Mouse (Mus musculus) megakaryocyte, embryonic 14.5 days (primary cell): ENCODE measurements at regions not wholly inside any gene's neighbourhood (a gene's known extent, or its start where the extent isn't known, plus 50 kb on each side); places are given as distances from the start of the nearest gene placed in this dataset.

Experiments used
- H3K27me3 ChIP-seq: replicated peaks from 2 replicates; pipeline ENCODE3; 2012; ENCODE audit warnings: inconsistent platforms
- H3K36me3 ChIP-seq: replicated peaks from 2 replicates; pipeline ENCODE3; 2012; ENCODE audit warnings: low read length, inconsistent platforms, mixed read lengths
- H3K4me1 ChIP-seq: 2 replicates; pipeline ENCODE4 v1.6.1; 2012; ENCODE audit warnings: inconsistent platforms
- H3K4me3 ChIP-seq: replicated peaks from 2 replicates; pipeline ENCODE3; 2012; ENCODE audit warnings: moderate library complexity, mild to moderate bottlenecking, inconsistent platforms
- H3K9me3 ChIP-seq: 2 replicates; pipeline ENCODE4 v1.6.1; 2012; ENCODE audit warnings: inconsistent platforms
- FLI1 ChIP-seq: IDR thresholded peaks from 2 replicates; pipeline ENCODE4 v1.6.1; 2012; ENCODE audit warnings: low read length, inconsistent platforms, mixed read lengths
- GATA1 ChIP-seq: IDR thresholded peaks from 3 replicates; pipeline ENCODE4 v1.6.1; 2012; ENCODE audit warnings: mixed read lengths, low read length, inconsistent platforms, borderline replicate concordance

- H3K4me1 ChIP-seq: no peaks in the 10 kb centered on the region
- TF ChIP-seq GATA1 (no peak), FLI1 (no peak)
- no peak overlapping the region for H3K4me3 ChIP-seq
- H3K27me3 ChIP-seq: no peaks in the 10 kb centered on the region
- H3K9me3 ChIP-seq: no peaks in the 10 kb centered on the region
- no peaks in the 10 kb centered on the region for H3K36me3 ChIP-seq
Observed at GRCm38 (mm10) chr9:78903211-78903610, 287.9 kb downstream of the Cd109 start.

GRCm38 (mm10) chr9:78917336-78917735 is 302.0 kb downstream of the Cd109 start:
- Histone ChIP-seq H3K36me3 (no peaks in the 10 kb centered on the region), H3K9me3 (0 out of 2 replicates have a peak, but pooled peaks cover 3% of the 10 kb centered on the region), H3K27me3 (no peaks in the 10 kb centered on the region), H3K4me3 (no peak overlapping the region), H3K4me1 (no peaks in the 10 kb centered on the region)
- TF ChIP-seq FLI1: no peak
- TF ChIP-seq GATA1: no peak

- no peak for TF ChIP-seq FLI1
- no peak for TF ChIP-seq GATA1
Observed at GRCm38 (mm10) chr9:78925977-78926593, 310.7 kb downstream of the Cd109 start.

GRCm38 (mm10) chr9:78941648-78942047 is 326.3 kb downstream of the Cd109 start:
- H3K4me1 ChIP-seq: no peaks in the 10 kb centered on the region
- H3K36me3 ChIP-seq: no peaks in the 10 kb centered on the region
- no peak overlapping the region for H3K4me3 ChIP-seq
- no peak for TF ChIP-seq GATA1
- TF ChIP-seq FLI1: no peak
- peaks cover 3% of the 10 kb centered on the region; the same call in 1 of the 2 replicates for H3K9me3 ChIP-seq
- no peaks in the 10 kb centered on the region for H3K27me3 ChIP-seq

More at GRCm38 (mm10) chr9:78925977-78926593, 310.7 kb downstream of the Cd109 start:
- Histone ChIP-seq H3K4me3 (no peak overlapping the region), H3K36me3 (no peaks in the 10 kb centered on the region), H3K4me1 (no peaks in the 10 kb centered on the region), H3K27me3 (no peaks in the 10 kb centered on the region), H3K9me3 (no peaks in the 10 kb centered on the region)

GRCm38 (mm10) chr9:78964813-78965212 is 349.5 kb downstream of the Cd109 start:
- no peak overlapping the region for H3K4me3 ChIP-seq
- no peaks in the 10 kb centered on the region for H3K27me3 ChIP-seq
- no peaks in the 10 kb centered on the region for H3K9me3 ChIP-seq
- TF ChIP-seq GATA1 (no peak), FLI1 (no peak)
- no peaks in the 10 kb centered on the region for H3K36me3 ChIP-seq
- no peaks in the 10 kb centered on the region for H3K4me1 ChIP-seq

- H3K9me3 ChIP-seq: no peaks in the 10 kb centered on the region
- H3K4me1 ChIP-seq: no peaks in the 10 kb centered on the region
- H3K27me3 ChIP-seq: no peaks in the 10 kb centered on the region
- no peak for TF ChIP-seq FLI1
- no peak for TF ChIP-seq GATA1
- H3K36me3 ChIP-seq: no peaks in the 10 kb centered on the region
- no peak overlapping the region for H3K4me3 ChIP-seq
Observed at GRCm38 (mm10) chr9:78965226-78965950, 350.0 kb downstream of the Cd109 start.

- Histone ChIP-seq H3K27me3 (no peaks in the 10 kb centered on the region), H3K9me3 (no peaks in the 10 kb centered on the region), H3K4me3 (no peak overlapping the region), H3K36me3 (no peaks in the 10 kb centered on the region), H3K4me1 (no peaks in the 10 kb centered on the region)
- TF ChIP-seq GATA1: no peak
- TF ChIP-seq FLI1: no peak
Observed at GRCm38 (mm10) chr9:78971731-78972130, 356.4 kb downstream of the Cd109 start.

- Histone ChIP-seq H3K27me3 (no peaks in the 10 kb centered on the region), H3K36me3 (no peaks in the 10 kb centered on the region), H3K9me3 (0 out of 2 replicates have a peak, but pooled peaks cover 3% of the 10 kb centered on the region), H3K4me3 (no peak overlapping the region), H3K4me1 (no peaks in the 10 kb centered on the region)
- TF ChIP-seq FLI1 (no peak), GATA1 (no peak)
Observed at GRCm38 (mm10) chr9:78983734-78984133, 368.4 kb downstream of the Cd109 start.

- Histone ChIP-seq H3K4me1 (no peaks in the 10 kb centered on the region), H3K36me3 (no peaks in the 10 kb centered on the region), H3K27me3 (no peaks in the 10 kb centered on the region), H3K9me3 (no peaks in the 10 kb centered on the region), H3K4me3 (no peak overlapping the region)
- TF ChIP-seq GATA1 (no peak), FLI1 (no peak)
Observed at GRCm38 (mm10) chr9:78985184-78985864, 370.0 kb downstream of the Cd109 start.

- Histone ChIP-seq H3K9me3 (no peaks in the 10 kb centered on the region), H3K4me1 (no peaks in the 10 kb centered on the region), H3K36me3 (no peaks in the 10 kb centered on the region), H3K4me3 (no peak overlapping the region), H3K27me3 (no peaks in the 10 kb centered on the region)
- TF ChIP-seq FLI1 (no peak), GATA1 (no peak)
Observed at GRCm38 (mm10) chr9:78991310-78991709, 376.0 kb downstream of the Cd109 start.
